Comparison of ENCODE assay signal across 8 mouse cellular contexts in genomic region chr8:71908309-71909261, GRCm38 (mm10). TPM values are rescaled to one million over a fixed set of nuclear protein-coding genes. Genes with fewer than 3 reads are reported as not detected.
DNase-seq lines count a peak whose midpoint lies in the region; ATAC-seq lines count a peak whose summit lies in the region.

Zfp882 (plus strand) TSS chr8:71908608.
Zfp617 (plus strand) TSS chr8:71908635.

- H3K27me3 ChIP-seq in lung, embryonic 16.5 days (ENCODE audit: control insufficient read depth, insufficient read depth, low read depth, low read length): no peaks in the 10 kb centered on the region

- H3K4me2 ChIP-seq in lung, embryonic 16.5 days (ENCODE audit: low read depth, low read length): peak within 1 kb of the TSS; percentile 59

- H3K36me3 ChIP-seq in lung, embryonic 16.5 days (ENCODE audit: control insufficient read depth, insufficient read depth, low read length): no peaks in the 10 kb centered on the region; the same call in 1 of the 2 replicates

- H3K9me3 ChIP-seq in lung, embryonic 16.5 days (ENCODE audit: control insufficient read depth, low read length): no peaks in the 10 kb centered on the region

- peak within 1 kb of the TSS; percentile 90 for H3K9ac ChIP-seq in lung, embryonic 16.5 days (ENCODE audit: low read length)

- peak; percentile 87 for DNase-seq in MEL-GATA-1-ER (ENCODE audit: extremely low read depth, low read depth)
- DNase-seq in cerebellum, adult 8-10 months: peak; percentile 88
- DNase-seq in forelimb bud, embryonic 11.5 days (ENCODE audit: low read depth, low spot score): peak; percentile 84
- peak; percentile 82 for DNase-seq in layer of hippocampus, adult 9-10 months (ENCODE audit: low spot score)
- peak; percentile 82 for DNase-seq in ovary, postnatal 14 days (ENCODE audit: low spot score)
- peak; percentile 88 for DNase-seq in thymus, postnatal 14 days

- WGBS in lung, embryonic 16.5 days: 4% methylated on average over 47 of the region's 47 CpGs

- no peaks in the 10 kb centered on the region for H3K4me1 ChIP-seq in lung, embryonic 16.5 days (replicated peaks; ENCODE audit: control insufficient read depth, insufficient read depth, low read length)

- peak within 1 kb of the TSS; percentile 71 for H3K4me3 ChIP-seq in lung, embryonic 16.5 days (ENCODE audit: low read length)

- peak; percentile 83 to 91 for ATAC-seq in hematopoietic stem cell, adult 5-6 weeks (replicated peaks in 1 of 2; ENCODE audit: insufficient read depth in 1 of 2, low FRiP score in 2 of 2, low TSS enrichment in 1 of 2, low read depth in 1 of 2, poor library complexity in 2 of 2, severe bottlenecking in 2 of 2)
- ATAC-seq in lung, embryonic 16.5 days (ENCODE audit: low read depth): peak; percentile 96

- H3K27ac ChIP-seq in lung, embryonic 16.5 days (ENCODE audit: low read length): peak within 1 kb of the TSS; percentile 97

RNA-seq across cellular contexts. Expression of gene Zfp882, which starts in this region (rescaled TPM):
- 10.8 and 14.6 TPM in 2 replicates for total RNA-seq in hematopoietic stem cell, adult 5-6 weeks (2017)
- 5.4 and 6.0 TPM in 2 replicates for polyA plus RNA-seq in lung, embryonic 16.5 days (2015; fragmentation: Nextera tagmentation; extraction: Ambion mirVana)

RNA-seq across cellular contexts. Expression of gene Zfp617, which starts in this region (rescaled TPM):
- 12.6 and 20.3 TPM in 2 replicates for total RNA-seq in hematopoietic stem cell, adult 5-6 weeks (2017)
- 22.0 and 24.6 TPM in 2 replicates for polyA plus RNA-seq in lung, embryonic 16.5 days (2015; fragmentation: Nextera tagmentation; extraction: Ambion mirVana)

Comparison
In these comparisons a context has a peak if more than half of its experiments do, and no peak if none do; other contexts are left out.
1. Peak in every context shown above with its lines: DNase-seq, ATAC-seq, H3K4me3 ChIP-seq and H3K27ac ChIP-seq.